Mouse (Mus musculus): ENCODE data around the gene Olfr1537. TPM values are rescaled to one million over a fixed set of nuclear protein-coding genes. Genes with fewer than 3 reads are reported as not detected.

Olfr1537 gene
- not detected for total RNA-seq (2021)

- intact Hi-C loops (cut with DNase I): no loop called here
- no peak for DNase-seq (ENCODE audit: low spot score in 2 of 2)
These were observed at the start of gene Olfr1537 for GRCm38 (mm10) chr9:39249894-39250293. Gene Olfr1537, minus strand, starts transcription at chr9:39249994.

- intact Hi-C loops (cut with DNase I): no loop called here
- no peak for DNase-seq (ENCODE audit: low spot score in 2 of 2)
These were observed 37.3 kb upstream of the Olfr1537 start for GRCm38 (mm10) chr9:39287136-39287535.

DNA sequence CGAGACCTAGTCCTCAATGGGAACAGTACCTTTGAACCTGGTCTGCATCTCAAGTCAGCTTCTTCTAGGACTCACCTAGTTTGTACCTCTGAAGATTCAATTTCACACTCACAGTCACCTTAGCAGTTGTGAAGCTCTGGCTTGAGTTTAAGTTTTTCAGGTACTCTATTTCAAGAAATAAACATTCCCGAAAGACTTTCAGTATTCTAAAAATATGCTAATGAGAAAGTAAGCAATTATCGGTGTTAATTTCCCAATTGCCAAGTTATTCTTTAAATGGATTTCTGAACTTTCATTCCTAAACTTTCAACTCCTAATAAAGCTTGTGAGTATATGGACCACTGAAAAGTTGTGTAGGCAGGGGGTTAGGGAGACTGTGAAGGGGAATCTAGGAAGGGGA is 26.9 kb upstream of the Olfr1537 start, which contains the start of gene Olfr945:
TSS of gene Olfr945 (minus strand) at position 101 of the 400 bp plus-strand sequence.
- no peak for DNase-seq (ENCODE audit: low spot score in 2 of 2)
- intact Hi-C loops (cut with DNase I): no loop called here

- intact Hi-C loops (cut with DNase I): no loop called here
- no peak for DNase-seq (ENCODE audit: low spot score in 2 of 2)
These were observed 48.2 kb downstream of the Olfr1537 start, which contains the start of gene Olfr944 for GRCm38 (mm10) chr9:39201620-39202019. Gene Olfr944, plus strand, starts transcription at chr9:39201920.

Other genes starting within 250 kb of the Olfr1537 start
- not detected for gene Olfr146, start 226.6 kb downstream of the Olfr1537 start, total RNA-seq (2021)
- gene Olfr937, start 185.0 kb downstream of the Olfr1537 start, total RNA-seq (2021): not detected
- gene Olfr938, start 171.1 kb downstream of the Olfr1537 start, total RNA-seq (2021): not detected
- not detected for gene Olfr27, start 121.9 kb downstream of the Olfr1537 start, total RNA-seq (2021)
- not detected for gene Olfr943, start 83.7 kb downstream of the Olfr1537 start, total RNA-seq (2021)
- gene Olfr944, start 48.1 kb downstream of the Olfr1537 start, total RNA-seq (2021): not detected
- not detected for gene Olfr945, start 26.8 kb upstream of the Olfr1537 start, total RNA-seq (2021)
- gene Olfr948, start 76.1 kb upstream of the Olfr1537 start, total RNA-seq (2021): not detected
- not detected for gene Olfr951, start 137.4 kb upstream of the Olfr1537 start, total RNA-seq (2021)
- gene Olfr952, start 177.2 kb upstream of the Olfr1537 start, total RNA-seq (2021): not detected
- not detected for gene Olfr954, start 206.7 kb upstream of the Olfr1537 start, total RNA-seq (2021)
- not detected for gene Olfr955, start 221.9 kb upstream of the Olfr1537 start, total RNA-seq (2021)
- gene Olfr44, start 244.0 kb upstream of the Olfr1537 start, total RNA-seq (2021): not detected